Mouse (Mus musculus) kidney, postnatal 14 days (tissue): ENCODE measurements around the gene Nop53.
A peak's percentile ranks its signal among the peaks of the same experiment; 100 is the strongest.

Experiments
- DNase-seq: peaks from one replicate; pipeline ENCODE4 v3.0.0; 2022; ENCODE audit warnings: mixed read lengths

The Nop53 gene

GRCm38 (mm10) chr7:15945721-15946536, at the start of gene Nop53:
Nop53 (minus strand) TSS chr7:15946074.
- peak; percentile 96 for DNase-seq

- no peak for DNase-seq
These were observed 47.9 kb upstream of the Nop53 start for GRCm38 (mm10) chr7:15993789-15994188.

- peak; percentile 75 for DNase-seq
These were observed 47.3 kb upstream of the Nop53 start for GRCm38 (mm10) chr7:15993152-15993551.

DNA sequence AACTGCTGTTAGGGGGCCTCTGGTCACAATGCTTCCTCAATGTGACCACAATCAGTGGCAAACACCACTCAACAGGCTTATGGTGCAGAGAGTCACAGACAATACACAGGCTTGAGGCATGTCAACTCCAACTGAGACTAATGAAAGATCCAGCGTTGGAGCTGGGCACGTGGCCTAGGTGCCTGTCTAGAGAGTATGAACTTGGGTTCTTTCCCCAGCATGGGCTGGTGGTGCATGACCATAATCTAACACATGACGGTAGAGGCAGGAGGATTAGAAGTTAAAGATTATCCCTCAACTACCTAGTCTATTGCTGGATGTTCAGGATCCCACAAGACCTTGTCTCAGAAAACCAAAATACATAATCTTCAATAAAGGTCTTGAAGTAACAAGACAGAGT, 45.9 kb upstream of the Nop53 start:
- DNase-seq, result no peak

DNA sequence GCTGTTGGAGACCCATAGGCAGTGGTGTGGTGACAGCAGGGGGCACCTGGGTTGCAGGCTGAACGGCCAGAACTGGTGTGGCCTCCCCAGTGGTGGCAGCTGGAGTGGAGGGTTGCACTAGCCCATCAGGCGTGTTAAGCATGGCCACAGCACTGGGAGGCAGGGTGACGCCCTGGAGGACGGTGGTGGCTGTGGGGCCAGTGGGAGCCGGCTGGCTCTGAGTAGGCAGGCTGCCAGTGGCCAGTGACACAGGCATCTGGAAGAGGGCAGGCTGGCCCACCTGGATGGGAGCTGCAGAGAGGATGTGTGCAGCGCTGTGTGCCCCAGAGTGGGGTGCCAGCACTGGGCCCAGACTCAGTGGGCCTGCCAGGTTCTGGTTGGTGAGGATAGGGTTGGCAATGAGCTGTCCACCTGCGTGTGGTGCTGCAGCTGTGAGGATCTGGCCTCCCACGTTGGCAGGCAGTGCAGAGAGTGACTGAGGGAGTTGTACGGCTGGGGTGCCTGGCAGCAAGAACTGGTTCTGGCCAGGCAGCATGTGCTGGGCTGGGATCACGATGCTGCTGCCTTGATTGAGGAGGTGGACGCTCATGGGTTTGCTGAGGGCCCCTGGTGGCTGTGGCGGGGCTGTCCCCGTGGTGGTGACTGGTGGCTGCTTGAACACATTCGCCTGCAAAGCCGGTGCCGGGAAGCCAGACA, 41.9 kb upstream of the Nop53 start:
- DNase-seq, result no peak

DNA sequence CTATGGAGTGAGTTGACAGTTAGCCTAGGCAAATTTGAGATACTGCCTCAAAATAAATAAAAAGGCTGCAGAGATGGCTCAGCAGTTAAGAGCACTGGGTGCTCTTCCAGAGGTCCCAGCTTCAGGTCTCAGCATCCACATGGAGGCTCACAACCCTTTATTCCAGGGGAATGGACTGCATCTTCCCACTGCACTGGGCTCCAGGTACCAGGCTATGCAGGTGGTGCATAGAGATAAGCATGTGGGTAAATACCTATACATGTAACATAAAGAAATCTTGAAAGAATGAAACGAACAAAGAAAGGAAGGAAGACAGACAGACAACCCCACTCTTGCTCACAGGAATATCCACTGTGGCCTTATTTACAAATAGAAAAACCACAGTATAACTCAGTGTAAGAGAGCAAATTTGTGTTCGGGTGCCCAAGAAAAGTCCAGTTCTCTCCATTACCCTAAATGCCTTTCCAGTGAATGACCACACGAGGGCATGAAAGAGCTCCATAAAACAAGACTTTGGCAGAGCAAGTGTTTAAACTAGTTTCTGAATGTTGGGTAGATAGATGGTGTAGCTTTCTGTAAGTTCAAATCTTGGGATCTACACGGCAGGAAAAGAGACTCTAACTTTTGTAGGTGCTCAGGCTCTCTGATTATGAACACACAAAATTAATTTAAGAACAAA, 37.0 kb upstream of the Nop53 start:
- peak; percentile 61 for DNase-seq

DNA sequence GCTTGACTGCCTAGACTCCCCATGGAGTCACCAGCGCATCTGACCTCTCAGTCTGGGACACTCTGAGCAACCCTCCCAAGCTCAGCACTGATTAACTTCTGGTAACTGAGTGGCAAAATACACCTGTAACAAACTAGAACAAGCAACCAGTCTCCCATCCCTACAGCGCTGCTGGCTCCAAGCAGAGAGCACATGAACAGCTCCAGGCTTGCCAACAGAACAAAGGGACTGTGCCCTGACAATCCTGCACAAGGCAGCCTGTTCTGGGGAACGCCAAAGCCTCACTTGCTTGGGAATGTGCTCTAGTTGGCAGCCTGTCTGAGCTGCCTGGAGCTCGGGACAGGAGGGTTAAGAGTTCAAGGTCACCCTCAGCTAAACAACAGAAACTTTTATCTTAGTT, 35.7 kb upstream of the Nop53 start:
- peak; percentile 81 for DNase-seq

- peak; percentile 73 for DNase-seq
These were observed 34.4 kb upstream of the Nop53 start for GRCm38 (mm10) chr7:15980246-15980645.

GRCm38 (mm10) chr7:15975904-15976303, 30.0 kb upstream of the Nop53 start:
- DNase-seq, result peak; percentile 61

GRCm38 (mm10) chr7:15975451-15975850, 29.6 kb upstream of the Nop53 start:
- no peak for DNase-seq

GRCm38 (mm10) chr7:15974712-15975111, 28.8 kb upstream of the Nop53 start:
- peak; percentile 65 for DNase-seq

- no peak for DNase-seq
These were observed 26.4 kb upstream of the Nop53 start for GRCm38 (mm10) chr7:15972247-15972646.

- no peak for DNase-seq
These were observed 23.8 kb upstream of the Nop53 start for GRCm38 (mm10) chr7:15969674-15970073.

DNA sequence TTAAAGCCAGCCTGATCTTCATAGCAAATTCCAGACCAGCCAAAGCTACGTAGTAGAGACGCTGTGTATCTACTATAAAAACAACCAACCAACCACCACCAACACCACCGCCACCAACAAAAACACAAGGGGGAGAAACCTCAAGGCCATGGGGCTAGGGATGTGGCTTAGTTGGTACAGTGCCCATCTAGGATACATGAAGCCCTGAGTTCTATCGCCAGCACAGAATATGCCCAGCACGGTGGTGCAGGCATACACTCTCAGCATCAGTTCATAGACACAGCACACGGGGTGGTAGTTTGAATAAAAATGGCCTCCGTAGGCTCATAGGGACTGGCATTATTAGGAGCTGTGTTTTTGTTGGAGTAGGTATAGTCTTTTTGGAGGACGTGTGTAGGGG, 22.4 kb upstream of the Nop53 start:
- no peak for DNase-seq

DNA sequence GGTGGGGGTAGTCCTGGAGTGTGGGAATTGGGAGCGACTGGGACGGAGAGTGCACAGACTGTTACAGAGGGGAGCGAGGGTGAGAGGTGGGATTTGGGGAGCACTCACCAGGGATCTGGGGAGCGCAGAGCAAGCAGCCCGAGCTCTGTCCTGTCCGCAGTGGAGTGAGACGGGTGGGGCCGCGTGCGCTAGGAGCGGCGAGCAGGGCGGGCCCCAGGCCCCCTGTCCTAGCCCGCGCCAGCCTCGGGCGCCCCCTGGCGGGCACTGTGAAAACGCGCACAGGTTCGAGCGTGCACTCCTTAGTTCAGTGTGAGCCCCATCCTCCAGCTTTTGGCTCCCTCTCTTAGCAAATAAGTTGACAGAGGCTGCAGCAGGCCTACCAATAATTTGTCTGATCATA, 21.4 kb upstream of the Nop53 start, which contains the start of gene Ehd2:
Ehd2 (minus strand) TSS at position 256 of the 400 bp plus-strand sequence.
- peak; percentile 86 for DNase-seq

DNA sequence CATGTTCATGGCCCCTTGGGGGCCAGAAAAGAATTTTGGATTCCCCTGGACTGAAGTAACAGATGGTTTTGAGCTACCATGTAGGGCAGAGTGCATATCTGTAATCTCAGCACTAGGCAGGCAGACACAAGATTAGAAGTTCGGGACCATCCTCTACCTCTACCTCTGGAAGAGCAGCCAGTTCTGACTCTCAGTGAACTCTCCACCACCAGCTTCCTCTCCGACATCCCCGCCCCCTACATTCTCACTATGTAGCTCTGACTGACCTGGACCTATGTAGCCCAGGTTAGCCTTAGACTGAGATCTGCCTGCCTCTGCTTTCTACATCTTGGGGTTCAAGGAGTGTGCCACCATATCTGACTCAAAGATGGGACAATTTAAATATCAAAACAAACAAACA, 20.6 kb upstream of the Nop53 start:
- no peak for DNase-seq

- peak; percentile 43 for DNase-seq
These were observed 18.2 kb upstream of the Nop53 start for GRCm38 (mm10) chr7:15963798-15964652.

DNA sequence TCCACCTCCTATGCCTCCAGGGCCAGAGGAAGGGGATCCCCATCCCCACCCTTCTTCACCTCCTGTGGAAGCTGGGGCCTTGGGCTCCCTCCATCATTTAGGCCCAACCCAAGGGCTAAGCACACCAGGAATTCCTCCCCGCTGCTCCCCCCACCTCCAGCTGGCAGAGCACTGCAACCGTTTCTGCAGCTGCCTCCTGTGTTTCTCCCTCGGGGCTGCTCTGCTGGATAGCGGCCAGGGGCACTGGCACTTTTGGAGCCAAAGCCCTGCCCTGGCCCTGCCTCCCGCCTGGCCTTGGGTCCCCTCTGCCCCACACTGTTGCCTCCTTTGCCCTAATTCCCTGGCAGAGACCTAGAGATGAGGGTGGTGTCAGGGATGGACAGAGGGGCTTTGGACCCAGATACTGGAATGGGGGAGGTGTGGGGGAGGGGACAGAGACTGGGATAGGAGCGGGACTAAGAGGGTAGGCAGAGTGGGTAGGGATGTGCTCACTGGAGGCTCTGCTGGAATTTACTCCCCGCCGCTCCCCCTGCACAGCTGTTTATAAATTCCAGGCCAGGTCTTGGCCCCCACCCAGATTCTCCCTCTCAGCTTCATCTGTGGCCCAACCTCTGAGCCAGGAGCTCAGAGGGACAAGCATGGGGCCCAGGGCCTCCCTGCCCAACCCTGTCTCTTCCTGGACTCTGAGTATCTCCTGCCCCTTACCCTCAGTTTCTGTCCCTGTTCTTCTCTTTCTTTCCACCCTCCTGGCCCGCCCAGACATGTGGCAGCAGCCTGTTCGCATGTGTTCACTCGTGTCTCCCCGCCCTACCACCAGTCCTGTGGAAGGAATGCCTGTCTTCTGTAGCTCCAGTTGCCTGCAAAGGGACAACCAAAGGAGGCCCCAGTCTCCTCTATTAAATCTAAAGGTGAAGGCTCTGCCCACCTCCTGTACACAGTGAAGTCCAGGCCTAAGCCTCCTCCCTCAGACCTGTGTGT, 16.7 kb upstream of the Nop53 start:
- peak; percentile 90 for DNase-seq

- DNase-seq, result no peak
These were observed 15.9 kb upstream of the Nop53 start for GRCm38 (mm10) chr7:15961798-15962197.

GRCm38 (mm10) chr7:15961239-15961638, 15.4 kb upstream of the Nop53 start:
- no peak for DNase-seq

- DNase-seq, result no peak
These were observed 14.8 kb upstream of the Nop53 start for GRCm38 (mm10) chr7:15960691-15961090.
